Mouse (Mus musculus) forebrain, postnatal 0 days (tissue): ENCODE measurements around the gene Pla2g7. TPM values are rescaled to one million over a fixed set of nuclear protein-coding genes. Genes with fewer than 3 reads are reported as not detected.

Experiments used
- ATAC-seq: fragments of 200-750 bp; cut with Nextera tagmentation; 2 replicates; pipeline ENCODE4 v1.8.0; 2017; ENCODE audit warnings: mild to moderate bottlenecking, moderate library complexity
- DNase-seq: peaks from one replicate; pipeline ENCODE4 v3.0.0-alpha.2; 2015
- H3K27ac ChIP-seq: fragments of 300-500 bp; sonication (generic); 2 replicates; pipeline ENCODE4 v1.5.1; 2014; ENCODE audit warnings: low read depth, mild to moderate bottlenecking, antibody characterized with exemption, low read length, moderate library complexity, mixed read lengths
- H3K27me3 ChIP-seq: fragments of 300-500 bp; sonication (generic); 2 replicates; pipeline ENCODE4 v1.6.1; 2014; ENCODE audit warnings: mild to moderate bottlenecking, low read length, mixed read lengths; ENCODE audit not compliant: insufficient read depth
- H3K36me3 ChIP-seq: fragments of 300-500 bp; sonication (generic); 2 replicates; pipeline ENCODE4 v1.6.1; 2014; ENCODE audit warnings: mild to moderate bottlenecking, moderate library complexity; ENCODE audit not compliant: insufficient read depth
- H3K4me1 ChIP-seq: fragments of 300-500 bp; sonication (generic); 2 replicates; pipeline ENCODE4 v1.6.1; 2014; ENCODE audit warnings: antibody characterized with exemption; ENCODE audit not compliant: insufficient read depth
- H3K4me2 ChIP-seq: fragments of 300-500 bp; sonication (generic); 2 replicates; pipeline ENCODE4 v1.6.1; 2014; ENCODE audit warnings: low read depth, mild to moderate bottlenecking, moderate library complexity
- H3K4me3 ChIP-seq: fragments of 300-500 bp; sonication (generic); 2 replicates; pipeline ENCODE4 v1.5.1; 2014; ENCODE audit warnings: low read depth, low read length, mixed read lengths
- H3K9ac ChIP-seq: fragments of 300-500 bp; sonication (generic); 2 replicates; pipeline ENCODE4 v1.6.1; 2014; ENCODE audit warnings: mild to moderate bottlenecking
- H3K9me3 ChIP-seq: fragments of 300-500 bp; sonication (generic); 2 replicates; pipeline ENCODE4 v1.6.1; 2016; ENCODE audit warnings: low read length
- CTCF ChIP-seq: sonication (generic); IDR thresholded peaks from 2 replicates; pipeline ENCODE4 v1.5.1; 2016; ENCODE audit warnings: antibody characterized with exemption, control low read depth, low read depth
- WGBS: fragments of 180-500 bp; shearing (Covaris S2); extraction: QIAGEN DNeasy Blood & Tissue Kit; methylation state at CpG from one replicate; pipeline ENCODE4 v1.1.7; 2014; 5-methylcytosine and 5-hydroxymethylcytosine counted together
- polyA plus RNA-seq: library from polyadenylated mRNA; unstranded; fragments of >200 nt; fragmentation: Nextera tagmentation; extraction: Ambion mirVana; gene quantifications from 2 replicates; pipeline ENCODE4 v1.2.1, GENCODE M21; 2015
- total RNA-seq: library from RNA; depleted of rRNA; stranded (reverse); fragments of >200 nt; gene quantifications from 2 replicates; pipeline ENCODE4 v1.2.3, GENCODE M21; 2014

The Pla2g7 gene
- total and polyA plus RNA-seq, 2 experiments from 2014 or later, result 26.8 to 76.9 TPM

DNA sequence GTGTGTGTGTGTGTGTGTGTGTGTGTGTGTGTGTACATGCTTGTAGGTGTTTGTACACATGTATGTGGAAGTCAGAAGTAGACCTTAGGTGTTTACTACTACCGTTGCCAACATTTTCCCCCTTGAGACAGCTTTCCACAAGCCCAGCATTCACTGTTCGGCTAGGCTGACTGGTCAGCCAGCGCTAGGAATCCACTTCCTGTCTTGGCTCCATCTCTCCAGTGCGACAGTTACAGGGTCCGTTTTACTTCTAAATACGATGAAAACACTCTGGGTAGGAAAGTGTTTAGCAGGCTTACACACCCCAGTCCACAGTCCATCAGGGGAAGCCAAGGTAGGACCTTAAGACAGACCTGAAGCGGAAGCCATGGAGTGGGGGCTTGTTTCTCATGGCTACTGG, 16.9 kb downstream of the Pla2g7 start:
- no peaks in the 10 kb centered on the region for H3K27me3 ChIP-seq
- DNase-seq (no peak), ATAC-seq (no peak)
- WGBS, result 92% methylated on average over 7 of the region's 7 CpGs
- H3K27ac ChIP-seq, result no peak overlapping the region
- H3K9ac ChIP-seq, result no peak overlapping the region
- H3K9me3 ChIP-seq, result no peaks in the 10 kb centered on the region
- no peaks in the 10 kb centered on the region for H3K36me3 ChIP-seq
- H3K4me2 ChIP-seq, result no peak overlapping the region
- no peak for TF ChIP-seq CTCF
- no peaks in the 10 kb centered on the region for H3K4me1 ChIP-seq
- no peak overlapping the region for H3K4me3 ChIP-seq

DNA sequence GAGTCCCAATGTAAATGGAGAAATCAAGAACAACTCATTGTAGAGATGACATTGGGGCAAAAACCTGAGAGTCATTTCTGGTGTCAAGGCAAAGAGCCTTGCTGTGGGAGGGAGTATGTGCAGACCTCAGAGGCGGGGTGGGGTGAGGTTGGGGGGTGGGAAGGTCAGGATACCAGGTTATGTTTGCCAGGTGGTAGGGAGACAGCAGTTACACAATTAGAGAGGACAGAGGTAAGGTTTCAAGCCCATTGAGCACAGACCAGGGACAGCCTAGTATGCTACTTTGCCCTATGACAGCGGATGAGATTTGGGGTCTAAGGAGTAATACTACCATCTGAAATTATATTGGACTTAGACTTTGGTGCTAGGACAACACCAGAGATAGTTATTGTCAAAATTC, 19.4 kb downstream of the Pla2g7 start:
- Histone ChIP-seq H3K27me3 (no peaks in the 10 kb centered on the region), H3K27ac (no peak overlapping the region), H3K36me3 (no peaks in the 10 kb centered on the region), H3K4me3 (no peak overlapping the region), H3K9me3 (no peaks in the 10 kb centered on the region), H3K9ac (no peak overlapping the region), H3K4me1 (no peaks in the 10 kb centered on the region), H3K4me2 (no peak overlapping the region)
- no peak for TF ChIP-seq CTCF
- ATAC-seq, result no peak
- WGBS, result 91% methylated on average over 2 of the region's 2 CpGs
- no peak for DNase-seq

DNA sequence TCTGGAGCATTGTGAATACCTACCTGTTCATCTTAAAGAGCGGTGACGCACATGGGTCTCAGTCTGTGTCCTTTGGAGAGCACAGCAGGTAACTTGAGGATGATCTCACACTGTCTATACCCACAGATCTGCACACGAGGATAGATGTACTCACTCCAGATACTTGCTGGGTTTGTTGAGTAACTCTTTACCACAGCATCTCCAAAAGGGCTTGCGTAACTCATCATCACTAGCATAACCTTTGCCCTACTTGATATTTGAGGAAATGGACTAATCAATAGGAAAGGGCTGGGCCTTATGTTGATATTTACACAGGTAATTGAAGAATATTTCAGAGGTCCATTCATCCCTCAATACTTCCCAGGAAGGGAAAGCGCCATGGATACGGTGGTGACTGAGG, 21.9 kb downstream of the Pla2g7 start:
- Histone ChIP-seq H3K27ac (no peak overlapping the region), H3K36me3 (no peaks in the 10 kb centered on the region), H3K9ac (no peak overlapping the region), H3K4me3 (no peak overlapping the region), H3K4me2 (no peak overlapping the region), H3K27me3 (no peaks in the 10 kb centered on the region), H3K4me1 (no peaks in the 10 kb centered on the region), H3K9me3 (no peaks in the 10 kb centered on the region)
- DNase-seq (no peak), ATAC-seq (no peak)
- TF ChIP-seq CTCF, result no peak
- 96% methylated on average over 6 of the region's 6 CpGs for WGBS

DNA sequence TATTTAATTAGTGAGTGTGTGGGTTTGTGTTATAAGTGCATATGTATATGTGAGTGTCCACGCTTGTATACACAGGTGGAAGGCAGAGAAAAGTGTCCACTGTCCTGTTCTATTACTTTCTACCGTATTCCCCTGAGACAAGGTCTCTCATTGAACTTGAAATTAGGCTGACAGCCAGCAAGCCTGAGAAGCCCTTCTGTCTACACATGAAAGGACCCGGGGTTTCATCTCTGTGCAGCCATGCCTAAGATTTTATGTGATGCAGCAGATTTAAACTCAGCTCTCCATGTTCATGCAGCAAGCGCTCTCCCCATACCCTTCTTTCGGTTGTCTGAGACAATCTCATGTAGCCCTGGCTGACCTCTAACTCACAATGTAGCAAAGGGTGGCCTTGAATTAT, 22.6 kb downstream of the Pla2g7 start:
- TF ChIP-seq CTCF, result no peak
- WGBS, result 66% methylated on average over 5 of the region's 5 CpGs
- Histone ChIP-seq H3K9me3 (no peaks in the 10 kb centered on the region), H3K36me3 (no peaks in the 10 kb centered on the region), H3K4me2 (no peak overlapping the region), H3K4me1 (no peaks in the 10 kb centered on the region), H3K9ac (no peak overlapping the region), H3K4me3 (no peak overlapping the region), H3K27me3 (no peaks in the 10 kb centered on the region), H3K27ac (no peak overlapping the region)
- no peak for ATAC-seq
- no peak for DNase-seq

DNA sequence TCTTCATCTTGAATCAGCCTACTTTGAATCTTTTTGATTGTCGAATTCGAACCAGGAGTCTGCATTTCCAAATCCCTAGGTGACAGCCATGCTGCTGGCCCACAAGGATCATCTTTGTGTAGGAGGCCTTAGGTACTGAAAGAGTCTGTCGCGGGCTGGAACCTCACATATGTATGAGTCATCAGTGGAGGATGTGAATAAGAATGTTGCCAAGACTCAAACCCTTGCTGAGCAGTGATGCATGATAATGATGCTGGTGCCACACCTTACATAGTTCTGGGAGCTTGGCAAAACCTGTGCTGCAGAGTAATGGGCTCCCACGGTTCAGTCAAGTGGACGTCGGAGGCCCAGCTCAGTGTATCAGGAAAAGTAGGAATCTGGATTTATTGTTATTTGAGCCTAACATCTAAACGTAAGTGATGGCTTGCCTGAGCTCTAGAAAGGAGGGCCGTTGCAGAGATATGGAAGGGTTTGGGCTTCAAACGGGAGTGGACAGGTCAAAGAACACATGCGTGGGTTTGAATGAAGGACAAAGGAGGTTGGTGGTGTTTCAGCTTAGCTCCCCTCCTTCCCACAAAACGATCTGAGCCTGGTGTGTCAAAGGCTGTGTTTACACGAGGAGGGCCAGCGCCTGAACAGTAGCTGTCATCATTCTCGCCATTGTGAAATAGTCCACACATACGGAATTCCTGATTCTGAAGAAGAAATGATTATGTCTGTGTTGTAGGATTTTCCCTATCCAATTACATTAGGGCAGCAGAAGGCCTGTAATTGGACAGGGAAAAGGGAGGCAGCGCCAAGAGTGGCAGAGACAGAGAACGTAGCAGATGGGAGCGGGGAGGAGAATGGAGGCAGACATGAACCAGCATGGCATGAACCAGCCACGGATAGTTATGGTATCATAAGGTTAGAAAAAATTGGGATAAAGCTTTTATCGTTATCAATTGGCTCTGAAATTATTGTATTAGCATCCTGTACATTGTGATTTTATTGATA, 24.7 kb downstream of the Pla2g7 start:
- peak; percentile 17 for DNase-seq
- H3K27ac ChIP-seq, result no peak overlapping the region
- H3K4me3 ChIP-seq, result no peak overlapping the region
- no peaks in the 10 kb centered on the region for H3K36me3 ChIP-seq
- H3K9me3 ChIP-seq, result no peaks in the 10 kb centered on the region
- H3K27me3 ChIP-seq, result no peaks in the 10 kb centered on the region
- 73% methylated on average over 21 of the region's 21 CpGs for WGBS
- peak; percentile 59; the same call in 1 of the 2 replicates for ATAC-seq
- no peak for TF ChIP-seq CTCF
- no peak overlapping the region for H3K4me2 ChIP-seq
- H3K4me1 ChIP-seq, result no peaks in the 10 kb centered on the region
- H3K9ac ChIP-seq, result no peak overlapping the region

DNA sequence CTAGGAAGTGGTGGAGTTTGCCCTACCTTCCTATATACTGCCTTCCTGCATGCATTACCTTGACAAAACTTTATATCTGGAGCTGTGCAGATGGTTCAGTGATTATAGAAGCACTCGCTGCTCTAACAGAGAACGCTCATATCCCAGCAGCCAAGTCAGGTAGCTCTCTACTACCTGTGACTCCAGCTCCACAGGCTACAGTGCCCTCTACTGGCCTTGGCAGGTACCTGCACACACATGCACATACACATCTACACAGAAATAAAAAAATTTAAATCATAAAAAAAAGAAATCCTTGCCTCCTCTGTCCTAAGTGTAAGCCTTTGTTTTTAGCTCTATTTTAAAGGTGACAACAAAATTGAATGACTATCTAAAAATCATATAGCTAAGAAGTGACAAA, 29.8 kb downstream of the Pla2g7 start:
- H3K27ac ChIP-seq, result no peak overlapping the region
- ATAC-seq (no peak), DNase-seq (no peak)
- 0 out of 2 replicates have a peak, but pooled peaks have one; percentile 6 for TF ChIP-seq CTCF
- no peaks in the 10 kb centered on the region for H3K27me3 ChIP-seq
- no peak overlapping the region for H3K4me2 ChIP-seq
- H3K4me1 ChIP-seq, result no peaks in the 10 kb centered on the region
- no peak overlapping the region for H3K9ac ChIP-seq
- 96% methylated on average over 2 of the region's 2 CpGs for WGBS
- H3K9me3 ChIP-seq, result no peaks in the 10 kb centered on the region
- no peaks in the 10 kb centered on the region for H3K36me3 ChIP-seq
- H3K4me3 ChIP-seq, result no peak overlapping the region

DNA sequence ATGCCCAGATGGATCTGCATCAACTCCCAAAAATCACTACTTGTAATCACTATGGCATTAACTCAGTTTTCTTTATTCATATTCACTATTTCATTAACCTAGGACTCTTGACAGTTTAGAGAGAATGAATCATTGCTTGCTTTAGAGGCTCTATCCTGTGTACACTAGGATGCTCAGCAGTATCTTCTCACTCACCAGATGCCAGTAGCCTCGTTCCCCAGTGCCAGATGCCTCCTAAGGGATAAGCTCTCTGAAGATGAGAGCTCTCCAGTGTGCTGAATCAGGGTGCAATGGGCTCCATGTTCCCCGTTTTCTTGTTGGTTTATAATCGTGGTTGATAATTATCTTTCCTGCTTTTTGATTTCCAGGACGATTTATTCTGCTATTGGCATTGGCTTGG, 30.8 kb downstream of the Pla2g7 start:
- no peaks in the 10 kb centered on the region for H3K27me3 ChIP-seq
- WGBS, result 74% methylated on average over 4 of the region's 4 CpGs
- H3K27ac ChIP-seq, result no peak overlapping the region
- no peak overlapping the region for H3K9ac ChIP-seq
- H3K4me2 ChIP-seq, result no peak overlapping the region
- no peaks in the 10 kb centered on the region for H3K4me1 ChIP-seq
- DNase-seq (no peak), ATAC-seq (no peak)
- TF ChIP-seq CTCF, result no peak
- H3K36me3 ChIP-seq, result no peaks in the 10 kb centered on the region
- no peaks in the 10 kb centered on the region for H3K9me3 ChIP-seq
- no peak overlapping the region for H3K4me3 ChIP-seq
